Mouse (Mus musculus) lung, postnatal 0 days (tissue): Measurements from ENCODE around the gene Krtap5-5. TPM values are rescaled to one million over a fixed set of nuclear protein-coding genes. Genes with fewer than 3 reads are reported as not detected.
"Not testable (repeated sequence)": the region's sequence is repeated elsewhere in the genome, so short reads cannot be mapped to it uniquely, and the experiment has no call there.

Experiments used
- ATAC-seq: fragments of 200-750 bp; cut with Nextera tagmentation; 2 replicates; pipeline ENCODE4 v1.8.0; 2017; ENCODE audit warnings: moderate library complexity
- DNase-seq: peaks from one replicate; pipeline ENCODE4 v3.0.0-alpha.2; 2016; ENCODE audit warnings: low spot score
- H3K27ac ChIP-seq: fragments of 300-500 bp; sonication (generic); 2 replicates; pipeline ENCODE4 v1.5.1; 2014; ENCODE audit warnings: antibody characterized with exemption, mild to moderate bottlenecking, low read length, mixed read lengths
- H3K27me3 ChIP-seq: fragments of 300-500 bp; sonication (generic); replicated peaks from 2 replicates; pipeline ENCODE4 v1.6.1; 2014; ENCODE audit warnings: low read length, mixed read lengths; ENCODE audit not compliant: insufficient read depth
- H3K36me3 ChIP-seq: fragments of 300-500 bp; sonication (generic); 2 replicates; pipeline ENCODE4 v1.6.1; 2014; ENCODE audit warnings: low read length, mixed read lengths; ENCODE audit not compliant: insufficient read depth
- H3K4me1 ChIP-seq: fragments of 300-500 bp; sonication (generic); 2 replicates; pipeline ENCODE4 v1.6.1; 2014; ENCODE audit warnings: antibody characterized with exemption, low read depth, low read length, mixed read lengths; ENCODE audit not compliant: insufficient read depth
- H3K4me2 ChIP-seq: fragments of 300-500 bp; sonication (generic); replicated peaks from 2 replicates; pipeline ENCODE4 v1.6.1; 2014; ENCODE audit warnings: low read depth, mild to moderate bottlenecking, low read length, moderate library complexity, mixed read lengths
- H3K4me3 ChIP-seq: fragments of 300-500 bp; sonication (generic); 2 replicates; pipeline ENCODE4 v1.5.1; 2014; ENCODE audit warnings: low read depth, low read length
- H3K9ac ChIP-seq: fragments of 300-500 bp; sonication (generic); replicated peaks from 2 replicates; pipeline ENCODE4 v1.6.1; 2014; ENCODE audit warnings: low read depth, mild to moderate bottlenecking
- H3K9me3 ChIP-seq: fragments of 300-500 bp; sonication (generic); 2 replicates; pipeline ENCODE4 v1.6.1; 2016; ENCODE audit warnings: low read length, mixed read lengths
- CTCF ChIP-seq: IDR thresholded peaks from 2 replicates; pipeline ENCODE4 v1.5.1; 2016; ENCODE audit warnings: antibody characterized with exemption, mild to moderate bottlenecking
- EP300 ChIP-seq: IDR thresholded peaks from 2 replicates; pipeline ENCODE4 v1.6.1; 2016; ENCODE audit warnings: antibody characterized with exemption, mild to moderate bottlenecking, control low read depth
- WGBS: fragments of 180-500 bp; shearing (Covaris S2); extraction: QIAGEN DNeasy Blood & Tissue Kit; methylation state at CpG from one replicate; pipeline ENCODE4 v1.1.7; 2014; 5-methylcytosine and 5-hydroxymethylcytosine counted together
- polyA plus RNA-seq: library from polyadenylated mRNA; unstranded; fragments of >200 nt; fragmentation: Nextera tagmentation; extraction: Ambion mirVana; gene quantifications from 2 replicates; pipeline ENCODE4 v1.2.1, GENCODE M21; 2015

The Krtap5-5 gene
- polyA plus RNA-seq: not detected in 2 replicates

DNA sequence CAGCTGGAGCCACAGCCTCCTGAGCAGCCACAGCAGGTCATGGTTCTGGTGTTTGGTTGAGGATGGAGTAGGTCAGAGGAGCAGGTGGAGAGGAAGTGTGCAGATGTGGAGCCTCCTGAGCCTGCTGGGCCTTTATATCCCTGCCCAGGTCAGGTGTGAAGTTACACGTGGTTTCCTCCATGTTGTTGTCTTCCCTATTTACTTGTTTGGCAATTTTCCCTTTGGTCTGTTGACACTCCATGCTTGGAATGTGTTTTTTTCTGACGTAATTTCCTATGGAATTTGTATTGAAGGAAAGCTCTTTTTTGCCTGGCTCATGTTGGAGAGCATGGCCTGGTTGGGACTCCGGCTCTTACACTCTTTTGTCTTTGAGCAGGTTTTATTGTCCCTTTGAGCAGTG lies at the start of gene Krtap5-5:
Gene Krtap5-5 (minus strand): TSS at position 101 of the 400 bp plus-strand sequence.
- not testable (repeated sequence) for H3K36me3 ChIP-seq, H3K9me3 ChIP-seq, H3K4me3 ChIP-seq, ATAC-seq, H3K9ac ChIP-seq, H3K4me1 ChIP-seq, H3K27me3 ChIP-seq, H3K4me2 ChIP-seq, H3K27ac ChIP-seq
- WGBS: 30% methylated on average over 3 of the region's 3 CpGs
- peak; percentile 41 for DNase-seq

DNA sequence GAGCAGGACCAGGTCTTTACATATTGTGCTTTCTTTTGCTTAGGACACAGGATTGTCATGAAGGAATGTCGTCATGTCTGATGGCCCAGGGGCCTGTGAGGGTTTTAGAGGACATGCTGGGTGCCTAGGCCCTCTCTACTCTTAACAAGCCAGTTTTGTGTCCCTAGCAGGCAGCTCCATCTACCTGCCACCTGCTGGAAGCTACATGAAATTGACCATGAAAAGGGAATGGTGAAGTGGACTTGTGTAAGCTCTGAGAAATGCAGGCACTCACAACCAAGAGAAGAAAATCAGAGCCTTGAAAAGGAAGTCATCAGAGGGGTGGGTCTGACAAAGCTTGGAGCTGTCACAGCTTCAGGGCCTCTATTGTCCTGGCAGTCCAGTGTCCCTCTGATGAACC lies 49.5 kb upstream of the Krtap5-5 start:
- peak; percentile 45 for TF ChIP-seq CTCF
- DNase-seq, H3K27ac ChIP-seq, H3K27me3 ChIP-seq, H3K9ac ChIP-seq, H3K4me2 ChIP-seq, H3K4me3 ChIP-seq, H3K36me3 ChIP-seq, H3K4me1 ChIP-seq, ATAC-seq, H3K9me3 ChIP-seq: not testable (repeated sequence)
- 80% methylated on average over 1 of the region's 1 CpGs for WGBS

DNA sequence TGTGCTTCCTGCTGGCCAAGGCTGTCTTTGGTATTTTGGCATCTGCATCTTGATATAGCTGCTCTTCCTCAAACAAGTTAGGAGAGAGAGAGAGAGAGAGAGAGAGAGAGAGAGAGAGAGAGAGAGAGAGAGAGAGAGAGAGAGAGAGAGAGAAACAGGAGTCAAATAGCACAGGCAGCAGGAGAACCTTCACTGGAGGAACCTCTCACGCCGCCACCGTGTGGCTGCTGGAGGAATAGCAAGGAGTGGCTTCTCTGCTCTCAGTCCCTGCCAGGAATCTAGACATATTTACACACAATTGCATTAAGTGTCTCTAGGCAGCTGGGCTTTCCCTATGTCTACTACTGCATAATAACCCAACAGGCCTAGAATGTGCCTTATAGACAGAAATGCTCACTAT lies 48.4 kb upstream of the Krtap5-5 start:
- 0% methylated on average over 3 of the region's 3 CpGs for WGBS
- DNase-seq (peak; percentile 60), ATAC-seq (peak; percentile 74)
- not testable (repeated sequence) for H3K9me3 ChIP-seq, H3K27ac ChIP-seq, H3K4me3 ChIP-seq, H3K27me3 ChIP-seq, H3K4me2 ChIP-seq, H3K9ac ChIP-seq, H3K36me3 ChIP-seq, H3K4me1 ChIP-seq
- peak; percentile 75 for TF ChIP-seq CTCF

DNA sequence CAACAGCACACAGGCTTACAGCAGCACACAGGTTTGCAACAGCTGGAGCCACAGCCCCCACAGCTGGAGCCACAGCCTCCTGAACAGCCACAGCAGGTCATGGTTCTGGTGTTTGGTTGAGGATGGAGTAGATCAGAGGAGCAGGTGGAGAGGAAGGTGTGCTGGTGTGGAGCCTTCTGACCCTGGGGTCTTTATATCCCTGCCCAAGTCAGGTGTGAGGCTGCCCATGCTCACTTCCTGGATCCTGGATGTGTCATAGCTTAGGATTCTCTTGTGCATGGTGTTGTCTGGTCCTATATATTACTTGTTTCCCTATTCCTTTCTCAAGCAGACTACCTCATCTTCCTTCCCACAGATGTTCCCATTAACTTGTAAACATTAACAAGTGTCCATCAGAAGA lies 44.5 kb upstream of the Krtap5-5 start, which contains the start of gene Gm4559:
Gene Gm4559 (minus strand): TSS at position 101 of the 400 bp plus-strand sequence.
- not testable (repeated sequence) for DNase-seq, H3K4me3 ChIP-seq, ATAC-seq, H3K4me1 ChIP-seq, H3K36me3 ChIP-seq, H3K9me3 ChIP-seq, H3K27ac ChIP-seq, H3K4me2 ChIP-seq, H3K27me3 ChIP-seq, H3K9ac ChIP-seq

DNA sequence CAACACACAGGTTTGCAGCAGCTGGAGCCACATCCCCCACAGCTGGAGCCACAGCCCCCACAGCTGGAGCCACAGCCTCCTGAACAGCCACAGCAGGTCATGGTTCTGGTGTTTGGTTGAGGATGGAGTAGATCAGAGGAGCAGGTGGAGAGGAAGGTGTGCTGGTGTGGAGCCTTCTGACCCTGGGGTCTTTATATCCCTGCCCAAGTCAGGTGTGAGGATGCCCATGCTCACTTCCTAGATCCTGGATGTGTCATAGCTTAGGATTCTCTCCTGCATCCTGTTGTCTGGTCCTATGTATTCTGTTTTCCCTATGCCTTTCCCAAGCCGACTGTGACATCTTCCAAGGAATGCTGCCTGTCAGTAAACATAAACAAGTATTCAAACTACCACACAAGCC lies 28.5 kb upstream of the Krtap5-5 start, which contains the start of gene Gm2431:
Gene Gm2431 (minus strand): TSS at position 101 of the 400 bp plus-strand sequence.
- not testable (repeated sequence) for ATAC-seq, H3K4me1 ChIP-seq
- 30% methylated on average over 1 of the region's 1 CpGs for WGBS

DNA sequence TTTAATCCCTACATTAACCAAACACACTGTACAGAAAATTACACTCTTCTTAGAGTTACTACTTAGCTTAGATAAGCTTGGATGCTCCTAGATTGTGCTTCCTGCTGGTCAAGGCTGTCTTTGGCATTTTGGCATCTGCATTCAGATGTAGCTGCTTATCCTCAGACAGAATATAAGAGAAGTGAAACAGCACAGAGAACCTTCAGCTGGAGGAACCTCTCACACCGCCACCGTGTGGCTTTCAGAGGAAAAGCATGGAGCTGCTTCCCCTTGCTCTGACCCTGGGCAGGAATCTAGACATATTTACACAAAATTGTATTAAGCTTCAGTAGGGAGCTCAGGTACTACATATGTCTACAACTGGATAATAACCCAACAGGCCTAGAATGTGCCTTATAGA lies 25.7 kb upstream of the Krtap5-5 start:
- no peak overlapping the region for H3K27ac ChIP-seq
- TF ChIP-seq EP300: no peak
- TF ChIP-seq CTCF: peak; percentile 74
- H3K9me3 ChIP-seq: no peaks in the 10 kb centered on the region
- peak; percentile 61 for DNase-seq
- no peak overlapping the region for H3K4me3 ChIP-seq
- H3K36me3 ChIP-seq: no peaks in the 10 kb centered on the region
- H3K4me2 ChIP-seq: no peak overlapping the region
- H3K4me1 ChIP-seq: no peaks in the 10 kb centered on the region
- no peaks in the 10 kb centered on the region for H3K27me3 ChIP-seq
- 0% methylated on average over 2 of the region's 2 CpGs for WGBS
- no peak for ATAC-seq
- no peak overlapping the region for H3K9ac ChIP-seq

More for the DNA sequence above, 28.5 kb upstream of the Krtap5-5 start, which contains the start of gene Gm2431:
- DNase-seq, H3K9ac ChIP-seq, H3K4me2 ChIP-seq, H3K27me3 ChIP-seq, H3K9me3 ChIP-seq, H3K27ac ChIP-seq, H3K36me3 ChIP-seq, H3K4me3 ChIP-seq: not testable (repeated sequence)

DNA sequence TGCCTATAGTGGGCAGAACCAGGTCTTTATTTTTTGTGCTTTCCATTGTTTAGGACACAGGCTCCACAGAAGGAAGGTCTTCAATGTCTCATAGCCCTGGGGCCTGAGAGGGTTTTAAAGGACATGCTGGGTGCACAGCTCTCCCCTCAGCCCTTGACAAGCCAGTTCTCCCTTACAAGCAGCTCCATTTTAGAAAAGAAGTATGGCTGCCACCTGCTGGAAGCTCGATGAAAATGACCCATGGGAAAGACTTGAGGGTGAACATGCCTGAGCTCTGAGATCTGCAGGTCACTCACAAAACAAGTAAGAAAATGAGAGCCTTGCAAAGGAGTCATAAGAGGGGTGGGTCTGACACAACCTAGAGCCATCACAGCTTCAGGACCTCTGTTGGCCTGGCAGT lies 20.1 kb upstream of the Krtap5-5 start:
- 0% methylated on average over 1 of the region's 1 CpGs for WGBS
- ATAC-seq (no peak), DNase-seq (peak; percentile 57)

More for the DNA sequence above, 20.1 kb upstream of the Krtap5-5 start:
- TF ChIP-seq EP300: no peak
- TF ChIP-seq CTCF: peak; percentile 66
- Histone ChIP-seq H3K4me2 (no peak overlapping the region), H3K4me1 (no peaks in the 10 kb centered on the region), H3K9ac (no peak overlapping the region), H3K36me3 (no peaks in the 10 kb centered on the region), H3K4me3 (no peak overlapping the region), H3K27ac (no peak overlapping the region), H3K27me3 (no peaks in the 10 kb centered on the region), H3K9me3 (no peaks in the 10 kb centered on the region)
